Mouse (Mus musculus) cerebellum, adult 11 months (tissue): ENCODE results near the gene Srd5a2.

ENCODE experiments used
- DNase-seq: peaks from one replicate; pipeline ENCODE4 v3.0.0; 2022

The Srd5a2 gene

GRCm38 (mm10) chr17:73982871-73983270, 64.8 kb downstream of the Srd5a2 start:
- no peak for DNase-seq

- no peak for DNase-seq
Observed at GRCm38 (mm10) chr17:73976066-73976465, 71.7 kb downstream of the Srd5a2 start.

GRCm38 (mm10) chr17:73972648-73973047, 75.1 kb downstream of the Srd5a2 start:
- DNase-seq = no peak

- no peak for DNase-seq
Observed at GRCm38 (mm10) chr17:73971291-73971690, 76.4 kb downstream of the Srd5a2 start.

- DNase-seq = no peak
Observed at GRCm38 (mm10) chr17:73970361-73971027, 77.2 kb downstream of the Srd5a2 start.
